Mouse (Mus musculus) limb, embryonic 10.5 days (tissue): ENCODE measurements around the gene Cep68. TPM values are rescaled to one million over a fixed set of nuclear protein-coding genes. Genes with fewer than 3 reads are reported as not detected.

Source experiments
- DNase-seq: peaks from one replicate; pipeline ENCODE4 v3.0.0-alpha.2; 2017; ENCODE audit warnings: low spot score
- H3K27ac ChIP-seq: fragments of 300-500 bp; sonication (generic); 2 replicates; pipeline ENCODE4 v1.5.1; 2016; ENCODE audit warnings: mild to moderate bottlenecking
- H3K27me3 ChIP-seq: fragments of 300-500 bp; sonication (generic); 2 replicates; pipeline ENCODE4 v1.6.1; 2016; ENCODE audit warnings: low read depth, mild to moderate bottlenecking; ENCODE audit not compliant: poor library complexity, severe bottlenecking
- H3K36me3 ChIP-seq: fragments of 300-500 bp; sonication (generic); 2 replicates; pipeline ENCODE4 v1.6.1; 2016; ENCODE audit warnings: mild to moderate bottlenecking, moderate library complexity
- H3K4me1 ChIP-seq: fragments of 300-500 bp; sonication (generic); 2 replicates; pipeline ENCODE4 v1.6.1; 2016
- H3K4me3 ChIP-seq: fragments of 300-500 bp; sonication (generic); 2 replicates; pipeline ENCODE4 v1.5.1; 2016; ENCODE audit warnings: mild to moderate bottlenecking, moderate library complexity
- H3K9me3 ChIP-seq: fragments of 300-500 bp; sonication (generic); replicated peaks from 2 replicates; pipeline ENCODE4 v1.6.1; 2016; ENCODE audit warnings: mild to moderate bottlenecking
- WGBS: fragments of 180-500 bp; shearing (Covaris S2); methylation state at CpG from one replicate; pipeline ENCODE4 v1.1.7; 2016; 5-methylcytosine and 5-hydroxymethylcytosine counted together
- polyA plus RNA-seq: library from polyadenylated mRNA; unstranded; fragments of >200 nt; fragmentation: Nextera tagmentation; extraction: Ambion mirVana; gene quantifications from 2 replicates; pipeline ENCODE4 v1.2.1, GENCODE M21; 2016

Cep68 gene
- polyA plus RNA-seq, 1 experiment from 2014 or later: 50.8 TPM

DNA sequence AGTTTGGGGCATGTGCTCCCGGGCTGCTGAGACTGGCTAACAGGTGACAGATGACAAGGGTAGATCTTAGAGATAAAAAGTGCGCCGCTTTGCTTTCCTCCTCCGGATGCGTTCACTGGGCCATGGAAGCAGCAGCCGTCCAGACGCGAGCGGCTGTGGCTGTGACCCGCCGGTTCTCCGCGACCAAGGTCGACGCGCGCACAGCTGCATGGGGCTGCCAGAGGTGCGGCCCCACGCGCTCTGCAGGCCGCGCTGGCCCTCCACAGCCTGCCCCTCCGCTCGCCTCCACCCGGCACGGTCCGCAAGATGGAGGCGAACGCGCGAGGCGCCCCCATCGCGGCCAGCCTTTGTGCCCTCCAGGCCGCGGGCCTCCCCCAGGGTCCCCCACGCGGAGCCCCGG, 389 bp downstream of the Cep68 start:
- WGBS: under 1% methylated on average over 39 of the region's 39 CpGs
- Histone ChIP-seq H3K36me3 (peaks cover 22% of the 10 kb centered on the region), H3K9me3 (no peaks in the 10 kb centered on the region), H3K4me1 (peaks cover 52% of the 10 kb centered on the region), H3K27me3 (no peaks in the 10 kb centered on the region), H3K27ac (peak overlapping the region; percentile 98), H3K4me3 (peak overlapping the region; percentile 94)
- no peak for DNase-seq

DNA sequence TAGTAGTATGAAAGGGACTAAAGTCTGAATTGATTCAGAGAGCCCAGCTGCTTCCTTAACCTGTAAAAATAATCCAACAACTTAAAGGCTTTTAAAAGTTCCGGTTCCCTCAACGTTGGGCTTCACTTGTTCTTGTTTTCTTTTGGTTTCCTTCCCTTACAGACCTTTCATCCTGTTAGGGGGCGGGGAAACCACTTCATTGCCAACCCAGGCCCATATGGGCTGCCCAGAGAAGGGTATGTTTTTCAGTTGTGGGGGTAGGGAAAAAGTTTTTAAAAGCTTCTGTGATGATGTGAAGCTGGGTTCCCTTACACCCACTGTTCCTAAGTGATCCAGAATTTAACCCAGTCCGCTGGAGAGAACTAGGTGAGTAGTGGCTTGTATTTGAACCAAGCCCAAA, 952 bp downstream of the Cep68 start:
- 16% methylated on average over 4 of the region's 4 CpGs for WGBS
- H3K4me3 ChIP-seq: peak overlapping the region; percentile 94
- H3K27me3 ChIP-seq: no peaks in the 10 kb centered on the region
- no peaks in the 10 kb centered on the region for H3K9me3 ChIP-seq
- H3K4me1 ChIP-seq: peaks cover 57% of the 10 kb centered on the region
- H3K36me3 ChIP-seq: peaks cover 22% of the 10 kb centered on the region
- peak overlapping the region; percentile 98 for H3K27ac ChIP-seq
- no peak for DNase-seq

DNA sequence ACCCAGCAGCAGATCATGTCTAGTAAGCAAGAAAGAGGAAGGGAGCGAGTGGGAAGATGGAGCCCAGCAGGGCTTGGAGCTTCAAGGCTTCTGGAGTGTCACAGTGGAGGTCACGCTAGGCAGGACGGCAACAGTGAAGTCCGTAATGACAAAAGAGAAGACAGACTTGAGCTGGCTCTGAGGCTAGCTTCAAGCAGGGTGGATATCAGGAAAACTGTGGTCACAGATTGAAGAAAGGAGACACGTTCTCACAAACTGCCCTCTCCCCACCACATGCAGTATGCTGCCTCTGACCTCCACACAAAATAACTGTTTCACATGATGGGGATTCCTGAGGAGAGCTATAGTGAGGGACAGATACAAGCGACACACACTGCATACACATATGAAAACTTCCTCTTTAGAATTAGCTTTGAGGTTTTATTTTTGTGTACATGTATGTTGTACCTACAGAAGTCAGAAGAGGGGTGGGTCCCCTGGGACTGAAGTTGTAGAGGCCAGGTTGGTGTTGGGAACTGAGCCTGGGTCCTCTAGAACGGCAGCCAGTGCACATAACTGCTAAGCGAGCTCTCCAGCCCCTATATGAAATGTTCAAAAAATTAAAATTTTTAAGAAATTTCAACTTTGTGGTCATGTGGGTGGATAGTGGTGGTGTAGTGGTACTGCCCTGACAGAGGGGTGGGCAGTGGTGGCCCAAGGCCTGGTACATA, 1.9 kb downstream of the Cep68 start:
- Histone ChIP-seq H3K4me3 (peak overlapping the region; percentile 94; the same call in 1 of the 2 replicates), H3K4me1 (peaks cover 66% of the 10 kb centered on the region), H3K9me3 (no peaks in the 10 kb centered on the region), H3K27ac (no peak overlapping the region), H3K36me3 (peaks cover 29% of the 10 kb centered on the region), H3K27me3 (no peaks in the 10 kb centered on the region)
- DNase-seq: no peak
- WGBS: 87% methylated on average over 8 of the region's 8 CpGs

DNA sequence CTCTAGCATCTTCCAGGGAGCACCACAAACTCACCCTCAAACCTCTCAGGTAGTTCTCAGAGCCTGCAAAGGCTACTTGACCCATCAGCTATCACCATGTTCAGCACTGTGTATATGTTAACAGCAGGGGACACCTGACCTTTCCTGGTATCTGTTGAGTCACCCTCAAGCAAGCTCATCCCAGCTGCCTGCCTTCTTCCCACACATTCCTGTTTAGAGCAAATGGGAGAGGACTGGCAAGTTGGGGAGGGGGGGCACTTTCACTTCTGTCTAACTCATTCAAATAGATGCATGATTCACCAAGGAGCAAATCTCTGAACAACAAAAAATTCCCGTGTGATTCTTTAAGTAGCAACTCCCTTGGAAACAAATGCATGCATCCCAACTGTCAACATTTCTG, 2.6 kb downstream of the Cep68 start:
- no peak overlapping the region for H3K4me3 ChIP-seq
- 84% methylated on average over 1 of the region's 1 CpGs for WGBS
- no peak overlapping the region for H3K27ac ChIP-seq
- H3K27me3 ChIP-seq: no peaks in the 10 kb centered on the region
- H3K9me3 ChIP-seq: no peaks in the 10 kb centered on the region
- DNase-seq: no peak
- peaks cover 34% of the 10 kb centered on the region for H3K36me3 ChIP-seq
- peaks cover 66% of the 10 kb centered on the region for H3K4me1 ChIP-seq

DNA sequence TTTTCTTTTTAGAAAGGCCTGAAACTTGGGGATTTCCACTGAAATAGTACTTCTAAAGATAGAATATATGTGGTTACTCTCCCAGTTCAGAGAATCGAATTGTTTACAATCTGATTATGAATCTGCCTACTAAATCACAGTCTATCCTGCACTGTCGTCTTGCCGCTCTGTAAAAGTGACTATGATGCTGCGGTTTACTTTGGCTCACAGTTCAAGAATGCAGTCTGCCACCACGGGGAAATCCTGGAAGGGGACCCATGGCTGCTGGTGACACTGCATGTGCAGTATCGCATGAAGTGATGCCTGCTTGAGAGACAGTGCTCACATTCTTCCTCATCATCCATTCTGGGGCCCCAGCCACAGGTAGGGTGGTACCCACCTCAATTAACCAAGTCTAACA, 3.9 kb downstream of the Cep68 start:
- no peaks in the 10 kb centered on the region for H3K27me3 ChIP-seq
- peaks cover 47% of the 10 kb centered on the region for H3K36me3 ChIP-seq
- H3K9me3 ChIP-seq: no peaks in the 10 kb centered on the region
- 92% methylated on average over 6 of the region's 6 CpGs for WGBS
- H3K27ac ChIP-seq: no peak overlapping the region
- no peak overlapping the region for H3K4me3 ChIP-seq
- no peak for DNase-seq
- H3K4me1 ChIP-seq: peaks cover 65% of the 10 kb centered on the region

DNA sequence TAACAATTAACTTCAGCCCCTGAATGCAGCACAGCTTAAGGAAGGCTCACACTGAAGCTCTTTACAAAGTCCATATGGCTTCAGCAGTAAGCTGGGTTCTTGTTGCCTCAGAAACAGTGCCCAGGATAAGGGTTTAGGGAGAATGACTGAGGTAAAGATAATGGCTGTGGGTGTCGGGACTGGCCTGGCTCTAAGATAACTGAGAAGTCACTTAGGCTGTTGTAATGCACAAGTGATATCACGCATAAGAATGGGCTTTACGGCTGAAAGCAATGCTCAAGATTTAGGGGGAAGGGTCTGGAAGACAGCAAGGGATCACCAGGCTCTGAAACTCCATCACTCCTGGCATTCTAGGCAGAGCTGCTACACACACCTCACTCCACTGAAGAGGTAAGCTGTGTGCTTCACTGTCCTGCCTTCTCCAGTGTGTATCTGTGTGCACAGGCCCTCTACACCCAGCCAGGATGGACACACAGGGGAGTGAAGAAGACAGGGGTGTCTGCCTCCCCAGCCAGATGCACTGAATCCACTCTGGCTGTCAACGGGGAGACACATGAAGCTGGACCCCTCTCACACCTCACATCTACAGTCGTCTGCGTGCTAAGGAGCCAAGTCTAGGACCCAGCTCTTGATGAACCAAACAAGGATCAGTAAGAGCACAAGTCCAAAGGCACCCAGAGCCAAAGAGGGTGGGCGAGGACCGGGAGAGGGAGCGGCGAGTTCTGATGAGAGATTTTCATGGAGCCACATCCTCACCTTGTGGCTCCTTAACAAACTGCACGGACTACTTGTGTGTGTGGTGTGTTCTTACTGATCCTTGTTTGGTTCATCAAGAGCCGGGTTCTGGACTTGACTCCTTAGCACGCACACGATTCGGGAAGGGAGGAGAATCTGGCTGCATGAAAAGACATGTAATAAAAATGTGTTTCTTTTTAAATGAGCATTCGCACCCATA, 4.6 kb downstream of the Cep68 start:
- no peaks in the 10 kb centered on the region for H3K27me3 ChIP-seq
- peak overlapping the region; percentile 67 for H3K27ac ChIP-seq
- WGBS: 84% methylated on average over 16 of the region's 16 CpGs
- H3K9me3 ChIP-seq: no peaks in the 10 kb centered on the region
- peaks cover 62% of the 10 kb centered on the region for H3K4me1 ChIP-seq
- H3K4me3 ChIP-seq: no peak overlapping the region
- H3K36me3 ChIP-seq: peaks cover 55% of the 10 kb centered on the region
- no peak for DNase-seq

DNA sequence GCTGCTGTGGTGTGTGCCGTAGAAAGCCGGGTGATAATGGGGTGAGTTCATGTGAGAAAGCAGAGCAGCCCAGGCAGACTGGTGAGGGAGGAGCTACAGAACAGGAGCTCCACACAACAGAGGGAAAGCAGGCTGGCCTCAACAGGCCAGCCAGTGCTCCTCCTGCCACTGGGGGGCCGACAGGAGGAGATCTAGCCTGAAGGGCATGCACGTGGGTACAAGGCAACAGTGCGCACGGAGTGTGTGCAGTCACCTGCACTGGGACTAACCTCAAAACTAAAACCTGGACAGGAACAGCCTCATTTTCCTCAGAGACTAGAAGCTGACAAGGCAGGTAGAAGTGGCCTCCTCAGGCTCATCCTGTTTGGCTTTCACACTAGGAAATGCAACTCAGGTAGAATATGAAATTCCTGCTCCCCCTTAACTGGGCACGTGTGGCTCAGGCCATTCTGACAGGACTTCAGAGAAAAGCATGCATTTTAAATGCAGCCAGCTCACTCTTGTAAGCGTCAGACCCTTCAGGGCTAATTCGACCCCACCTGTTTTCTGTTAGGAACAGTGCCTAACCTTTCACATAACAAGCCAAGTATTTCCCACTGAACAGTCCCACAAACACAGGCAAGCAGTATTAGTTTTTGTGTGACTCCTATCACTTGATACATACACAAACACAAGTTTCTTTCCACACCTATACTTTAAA, 5.9 kb downstream of the Cep68 start:
- H3K27me3 ChIP-seq: no peaks in the 10 kb centered on the region
- DNase-seq: peak; percentile 48
- peaks cover 58% of the 10 kb centered on the region for H3K4me1 ChIP-seq

DNA sequence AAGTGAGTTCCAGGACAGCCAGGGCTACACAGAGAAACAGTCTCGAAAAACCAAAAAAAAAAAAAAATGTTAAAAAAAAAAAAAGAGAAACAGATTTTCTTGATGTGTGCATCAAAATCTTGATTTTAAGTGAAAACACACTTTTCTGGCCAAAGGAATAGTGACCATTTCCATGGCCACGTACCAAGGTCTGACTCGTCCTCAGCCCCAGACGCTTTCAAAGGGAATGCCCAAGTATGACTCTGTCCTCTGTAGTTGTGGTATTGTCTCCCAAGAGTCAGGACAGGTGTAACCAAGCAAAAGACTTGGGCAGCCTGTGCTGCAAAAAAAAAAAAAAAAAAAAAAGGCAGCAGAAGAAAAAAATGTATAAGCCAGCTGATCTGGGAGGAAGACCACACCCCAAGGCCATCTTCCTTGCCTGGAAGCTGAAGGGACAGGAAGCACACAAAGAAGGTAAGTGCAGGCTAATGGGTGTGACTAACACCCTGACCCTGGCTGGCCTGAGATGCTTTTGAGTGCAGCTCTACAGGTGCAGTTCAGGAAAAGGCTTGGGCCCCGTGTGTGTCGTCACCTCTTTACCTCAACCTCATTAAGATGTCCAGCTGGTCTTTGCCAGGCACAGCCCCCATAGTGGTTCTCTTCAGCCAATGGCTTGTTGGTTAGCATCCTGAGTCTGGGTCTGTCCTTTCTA, 6.7 kb downstream of the Cep68 start:
- no peaks in the 10 kb centered on the region for H3K9me3 ChIP-seq
- H3K36me3 ChIP-seq: peaks cover 73% of the 10 kb centered on the region
- DNase-seq: no peak
- WGBS: 84% methylated on average over 6 of the region's 6 CpGs
- peaks cover 50% of the 10 kb centered on the region for H3K4me1 ChIP-seq
- H3K27ac ChIP-seq: peak overlapping the region; percentile 56; the same call in 1 of the 2 replicates
- H3K4me3 ChIP-seq: no peak overlapping the region
- no peaks in the 10 kb centered on the region for H3K27me3 ChIP-seq

More for the DNA sequence above, 5.9 kb downstream of the Cep68 start:
- Histone ChIP-seq H3K9me3 (no peaks in the 10 kb centered on the region), H3K4me3 (peak overlapping the region; percentile 10; the same call in 1 of the 2 replicates), H3K36me3 (peaks cover 67% of the 10 kb centered on the region), H3K27ac (peak overlapping the region; percentile 67)
- WGBS: 40% methylated on average over 9 of the region's 9 CpGs

DNA sequence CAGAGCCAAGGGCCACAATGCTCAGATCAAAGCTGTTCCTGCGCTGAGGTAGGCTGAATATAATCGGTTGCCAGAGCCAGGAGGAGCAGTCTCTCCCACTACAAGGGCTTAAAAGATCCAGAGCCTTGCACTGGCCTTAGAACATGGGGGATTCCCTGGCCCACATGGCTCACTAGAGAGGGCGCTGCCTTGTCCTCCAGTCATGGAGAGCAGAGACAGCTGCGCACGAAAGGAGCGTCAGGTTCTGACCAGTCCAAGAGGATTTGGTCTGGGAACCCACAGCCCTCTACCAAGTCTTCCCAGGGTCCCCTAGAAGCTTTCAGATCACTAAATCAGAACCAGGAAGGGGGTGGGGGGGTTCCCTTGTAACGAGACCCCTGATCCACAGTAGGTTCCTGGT, 7.9 kb downstream of the Cep68 start:
- 93% methylated on average over 7 of the region's 7 CpGs for WGBS
- Histone ChIP-seq H3K4me1 (peaks cover 38% of the 10 kb centered on the region), H3K27ac (no peak overlapping the region), H3K4me3 (no peak overlapping the region), H3K27me3 (no peaks in the 10 kb centered on the region), H3K9me3 (no peaks in the 10 kb centered on the region), H3K36me3 (peaks cover 74% of the 10 kb centered on the region)
- DNase-seq: no peak

DNA sequence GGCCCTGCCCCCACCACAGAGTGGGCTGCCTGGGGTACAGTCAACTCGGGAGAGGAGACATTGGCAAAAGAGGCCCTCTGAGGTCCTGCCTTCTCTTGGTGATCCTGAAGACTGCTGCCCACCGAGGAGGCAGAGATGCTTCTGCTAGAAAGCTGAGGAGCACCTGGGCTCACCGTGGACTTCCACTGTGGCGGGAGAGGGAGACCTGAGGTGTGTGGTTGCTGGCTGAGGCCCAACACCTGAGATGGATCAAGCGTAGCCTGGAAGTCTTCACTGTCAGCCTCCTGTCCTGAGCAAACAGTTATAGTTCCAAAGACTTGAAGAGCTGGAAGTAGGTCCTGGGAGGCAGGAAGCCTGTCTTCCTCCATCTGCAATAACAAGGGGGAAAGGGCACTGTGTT, 8.9 kb downstream of the Cep68 start:
- no peak overlapping the region for H3K27ac ChIP-seq
- WGBS: 86% methylated on average over 5 of the region's 5 CpGs
- no peak overlapping the region for H3K4me3 ChIP-seq
- no peaks in the 10 kb centered on the region for H3K9me3 ChIP-seq
- H3K27me3 ChIP-seq: no peaks in the 10 kb centered on the region
- DNase-seq: no peak
- peaks cover 32% of the 10 kb centered on the region for H3K4me1 ChIP-seq
- peaks cover 82% of the 10 kb centered on the region for H3K36me3 ChIP-seq

DNA sequence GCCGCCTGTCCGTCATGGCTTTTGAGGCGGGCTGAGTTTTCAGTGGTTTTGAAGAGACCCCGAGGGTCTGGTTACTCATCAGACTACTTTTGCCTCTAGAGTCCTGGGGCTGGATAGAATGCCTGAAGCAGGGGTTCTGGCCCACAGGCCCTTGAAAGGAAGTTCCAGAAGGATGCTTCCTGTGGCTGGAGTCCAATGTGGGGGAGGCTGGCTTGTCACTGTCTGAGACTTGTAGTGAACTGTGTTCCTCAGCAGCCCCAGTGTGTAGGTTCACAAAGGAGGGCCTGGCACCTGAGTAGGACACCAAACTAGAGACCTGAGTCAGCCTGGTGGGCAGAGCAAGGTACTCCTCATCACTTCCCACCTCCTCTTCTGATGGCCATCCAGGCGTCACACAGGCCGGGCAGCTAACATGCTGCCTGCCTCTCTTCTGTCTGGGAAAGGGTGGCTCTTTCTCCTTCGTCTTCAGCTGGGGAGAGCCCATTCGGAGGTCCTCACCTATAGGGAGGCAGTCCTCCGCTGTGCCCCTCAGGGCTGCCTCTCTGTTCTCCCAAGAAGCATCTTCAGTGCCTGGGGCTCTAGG, 9.9 kb downstream of the Cep68 start:
- DNase-seq: no peak
- Histone ChIP-seq H3K9me3 (no peaks in the 10 kb centered on the region), H3K36me3 (peaks cover 85% of the 10 kb centered on the region), H3K27me3 (no peaks in the 10 kb centered on the region), H3K27ac (no peak overlapping the region), H3K4me1 (peaks cover 26% of the 10 kb centered on the region), H3K4me3 (no peak overlapping the region)
- 93% methylated on average over 9 of the region's 9 CpGs for WGBS

DNA sequence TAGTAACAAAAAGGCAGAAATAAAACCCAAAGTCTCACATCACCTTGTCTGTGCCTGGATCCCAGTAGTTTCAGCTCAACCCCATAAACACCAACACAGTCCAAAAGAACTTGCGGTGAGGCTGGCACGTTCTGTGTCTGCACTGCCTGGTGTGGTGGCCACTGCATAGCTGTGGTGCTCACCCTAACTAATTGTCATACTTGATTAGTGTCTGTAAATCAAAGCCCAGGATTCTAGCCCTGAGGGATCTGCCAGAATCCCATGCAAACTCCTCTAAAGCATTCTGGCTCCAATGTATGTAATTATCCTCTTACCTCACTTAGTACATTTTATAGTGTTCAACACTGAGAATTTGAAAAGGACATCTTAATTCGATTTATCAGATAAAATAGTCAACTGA, 11.3 kb downstream of the Cep68 start:
- WGBS: 94% methylated on average over 3 of the region's 3 CpGs
- no peaks in the 10 kb centered on the region for H3K27me3 ChIP-seq
- peaks cover 95% of the 10 kb centered on the region for H3K36me3 ChIP-seq

More for the DNA sequence above, 11.3 kb downstream of the Cep68 start:
- no peak for DNase-seq
- Histone ChIP-seq H3K4me3 (no peak overlapping the region), H3K27ac (no peak overlapping the region), H3K9me3 (no peaks in the 10 kb centered on the region), H3K4me1 (peaks cover 12% of the 10 kb centered on the region)
